Mouse (Mus musculus) layer of hippocampus, adult 18-20 months (tissue): ENCODE results near the gene Vmn1r111. TPM values are rescaled to one million over a fixed set of nuclear protein-coding genes. Genes with fewer than 3 reads are reported as not detected.
"Not testable (repeated sequence)": the region's sequence is repeated elsewhere in the genome, so short reads cannot be mapped to it uniquely, and the experiment has no call there.

Source experiments
- DNase-seq, 2 experiments: peaks; one replicate each; pipeline ENCODE4 v3.0.0; 2022; ENCODE audit warnings: low spot score in 2 of 2
- long read RNA-seq: library from polyadenylated mRNA; stranded (forward); transcript quantifications from one replicate; pipeline ENCODE4 v2.0.0, GENCODE M21; 2021
- total RNA-seq, 2 experiments: library from RNA; stranded (reverse); gene quantifications; 2 replicates each; pipeline ENCODE4 v1.2.3; 2021

Gene Vmn1r111
- not detected for total RNA-seq
- long read RNA-seq = 0 reads

- not testable (repeated sequence) for DNase-seq
Observed at GRCm38 (mm10) chr7:20703116-20703515, at the start of gene Vmn1r111. Gene Vmn1r111 (minus strand): TSS chr7:20703216.

- not testable (repeated sequence) for DNase-seq
Observed at GRCm38 (mm10) chr7:20730524-20730923, 27.5 kb upstream of the Vmn1r111 start, which contains the start of gene Gm10668. Gene Gm10668 (minus strand): TSS chr7:20730624.

- DNase-seq = not testable (repeated sequence)
Observed at GRCm38 (mm10) chr7:20668618-20669017, 34.4 kb downstream of the Vmn1r111 start, which contains the start of gene Vmn1r107. Gene Vmn1r107 (plus strand): TSS chr7:20668918.

Other genes starting within 250 kb of the Vmn1r111 start
- gene Gm10670, start 228.3 kb downstream of the Vmn1r111 start, total RNA-seq = not detected
- gene Vmn1r103, start 192.7 kb downstream of the Vmn1r111 start, total RNA-seq = not detected
- not detected for gene Vmn1r104, start 169.4 kb downstream of the Vmn1r111 start, total RNA-seq
- not detected for gene Gm5726, start 157.5 kb downstream of the Vmn1r111 start, total RNA-seq
- gene Gm4141, start 127.0 kb downstream of the Vmn1r111 start, total RNA-seq = not detected
- gene Gm4513, start 104.2 kb downstream of the Vmn1r111 start, total RNA-seq = not detected
- gene Vmn1r107, start 34.3 kb downstream of the Vmn1r111 start, total RNA-seq = not detected
- gene Gm10668, start 27.4 kb upstream of the Vmn1r111 start, total RNA-seq = not detected
- gene Vmn1r112, start 68.0 kb upstream of the Vmn1r111 start, total RNA-seq = not detected
- not detected for gene Vmn1r113, start 84.1 kb upstream of the Vmn1r111 start, total RNA-seq
- gene Vmn1r114, start 109.0 kb upstream of the Vmn1r111 start, total RNA-seq = not detected
- not detected for gene Vmn1r115, start 141.8 kb upstream of the Vmn1r111 start, total RNA-seq
- gene Vmn1r116, start 169.0 kb upstream of the Vmn1r111 start, total RNA-seq = not detected
- not detected for gene Vmn1r117, start 180.9 kb upstream of the Vmn1r111 start, total RNA-seq
- gene Vmn1r118, start 209.1 kb upstream of the Vmn1r111 start, total RNA-seq = not detected